Mouse (Mus musculus): ENCODE measurements around the gene Dkkl1. TPM values are rescaled to one million over a fixed set of nuclear protein-coding genes. Genes with fewer than 3 reads are reported as not detected.

The Dkkl1 gene
- total and polyA plus RNA-seq, 3 experiments, result 9.2 to 32.0 TPM; not detected in 1

DNA sequence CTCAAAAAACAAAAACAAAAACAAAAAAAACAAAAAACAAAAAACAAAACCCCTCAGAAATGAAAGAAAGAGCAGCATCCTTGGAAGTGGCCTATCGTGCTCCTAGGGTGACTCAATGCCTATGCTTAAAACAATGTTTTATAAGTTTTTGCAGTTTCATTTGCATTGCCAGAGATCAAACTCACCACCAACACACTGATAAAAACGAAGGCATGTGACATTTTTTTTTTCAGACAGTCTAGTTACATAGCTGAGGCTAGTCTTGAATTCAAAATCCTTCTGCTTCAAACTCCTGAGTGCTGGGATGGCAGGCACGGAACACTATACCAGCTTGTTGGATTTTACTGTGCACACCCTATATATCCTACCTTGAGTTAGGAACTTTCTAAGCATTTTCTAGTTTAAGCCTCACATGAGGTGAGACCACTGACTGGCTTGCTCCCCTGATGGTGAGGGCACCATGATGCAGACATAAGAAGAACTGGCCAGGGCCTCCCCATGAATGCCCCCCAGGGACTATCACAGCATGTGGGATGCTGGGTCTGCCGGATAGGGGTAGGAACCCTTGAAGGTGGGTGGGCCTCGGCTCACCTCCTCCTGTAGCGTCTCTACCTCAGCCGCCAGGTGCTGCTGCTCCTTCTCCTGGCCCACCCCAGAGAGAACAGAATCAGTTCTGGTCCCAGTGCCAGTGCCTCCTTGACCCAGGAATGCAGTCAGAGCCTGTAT is 19.2 kb downstream of the Dkkl1 start:
- no peaks in the 10 kb centered on the region for H3K9me3 ChIP-seq (replicated peaks; ENCODE audit: insufficient read depth, low read length)
- TF ChIP-seq E2F4 (IDR thresholded peaks at IDR 0.05; ENCODE audit: borderline replicate concordance, low read depth, low read length), result no peak
- TF ChIP-seq MAZ (IDR thresholded peaks at IDR 0.05; ENCODE audit: low read depth, low read length), result no peak
- TF ChIP-seq USF1 (IDR thresholded peaks at IDR 0.05; ENCODE audit: low read depth, low read length), result peak; percentile 68
- 0 out of 2 replicates have a peak, but pooled peaks have one; percentile 32 for TF ChIP-seq BHLHE40 (IDR thresholded peaks at IDR 0.05; ENCODE audit: borderline replicate concordance, low read depth, low read length)
- no peak for TF ChIP-seq TAL1 (IDR thresholded peaks at IDR 0.05; ENCODE audit: low read length)
- TF ChIP-seq ZNF384 (IDR thresholded peaks at IDR 0.05; ENCODE audit: low read depth, low read length), result peak; percentile 79
- no peak for TF ChIP-seq USF2 (IDR thresholded peaks at IDR 0.05; ENCODE audit: borderline replicate concordance in 1 of 2, insufficient read depth in 1 of 2, low read depth in 1 of 2, low read length in 2 of 2)
- TF ChIP-seq MXI1 (IDR thresholded peaks at IDR 0.05; ENCODE audit: low read depth, low read length), result 0 out of 2 replicates have a peak, but pooled peaks have one; percentile 11
- peak; percentile 40; the same call in 1 of the 2 replicates for TF ChIP-seq MAX (IDR thresholded peaks at IDR 0.05; ENCODE audit: low read length)
- no peak overlapping the region for H3K27ac ChIP-seq (ENCODE audit: control insufficient read depth, low read depth, low read length)
- H3K4me3 ChIP-seq (ENCODE audit: control insufficient read depth in 1 of 2, insufficient read depth in 1 of 2, low read depth in 2 of 2, low read length in 2 of 2), result no peak overlapping the region
- H3K27me3 ChIP-seq (ENCODE audit: control insufficient read depth in 1 of 2, insufficient read depth in 2 of 2, low read length in 2 of 2), result no peaks in the 10 kb centered on the region
- DNase-seq (ENCODE audit: low read depth, low spot score), result no peak
- no peaks in the 10 kb centered on the region for H3K79me2 ChIP-seq (ENCODE audit: control insufficient read depth, insufficient read depth, low read length, poor library complexity)
- H3K9ac ChIP-seq (ENCODE audit: control insufficient read depth, low read depth, low read length, poor library complexity, severe bottlenecking), result no peak overlapping the region
- H3K4me1 ChIP-seq (ENCODE audit: control insufficient read depth in 1 of 2, insufficient read depth in 2 of 2, low read length in 2 of 2), result peaks cover 26 to 41% of the 10 kb centered on the region in 2 experiments
- H3K36me3 ChIP-seq (ENCODE audit: control insufficient read depth in 1 of 2, insufficient read depth in 2 of 2, low read length in 2 of 2), result peaks cover 0 to 14% of the 10 kb centered on the region in 2 experiments; a peak in 2 of 4 replicates

DNA sequence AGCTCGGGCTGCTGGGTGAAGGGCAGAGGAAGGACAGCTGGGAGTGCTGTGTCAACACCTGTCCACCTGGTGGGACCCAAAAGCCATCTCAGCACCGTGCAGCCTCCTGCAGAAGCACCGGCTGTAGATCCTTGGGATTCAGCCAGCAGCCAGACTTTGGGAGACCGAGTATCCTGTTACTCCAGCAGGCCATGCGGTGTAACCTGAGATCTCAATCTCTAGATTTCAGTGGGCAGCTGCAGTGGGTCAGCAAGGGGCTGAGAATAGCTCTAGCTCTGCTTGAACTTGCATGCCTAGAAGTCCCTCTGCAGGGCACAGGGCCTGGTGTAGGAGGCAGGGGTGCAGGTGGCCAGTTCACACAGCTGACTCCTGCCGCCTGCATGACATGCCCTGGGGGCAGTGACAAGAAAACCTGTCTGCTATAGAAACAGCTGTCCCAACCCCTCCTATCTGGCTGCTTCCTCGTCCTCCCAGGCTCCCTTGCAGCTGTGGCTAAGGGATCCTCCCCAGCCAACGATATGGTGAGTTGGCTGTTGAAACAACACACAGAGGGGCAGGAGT is 20.1 kb downstream of the Dkkl1 start:
- Histone ChIP-seq H3K9me3 (replicated peaks; ENCODE audit: insufficient read depth, low read length) (no peaks in the 10 kb centered on the region), H3K4me1 (ENCODE audit: control insufficient read depth in 1 of 2, insufficient read depth in 2 of 2, low read length in 2 of 2) (peaks cover 26 to 41% of the 10 kb centered on the region in 2 experiments), H3K79me2 (ENCODE audit: control insufficient read depth, insufficient read depth, low read length, poor library complexity) (no peaks in the 10 kb centered on the region), H3K27ac (ENCODE audit: control insufficient read depth, low read depth, low read length) (no peak overlapping the region), H3K4me3 (ENCODE audit: control insufficient read depth in 1 of 2, insufficient read depth in 1 of 2, low read depth in 2 of 2, low read length in 2 of 2) (no peak overlapping the region), H3K27me3 (ENCODE audit: control insufficient read depth in 1 of 2, insufficient read depth in 2 of 2, low read length in 2 of 2) (no peaks in the 10 kb centered on the region), H3K9ac (ENCODE audit: control insufficient read depth, low read depth, low read length, poor library complexity, severe bottlenecking) (no peak overlapping the region), H3K36me3 (ENCODE audit: control insufficient read depth in 1 of 2, insufficient read depth in 2 of 2, low read length in 2 of 2) (peaks cover 0 to 14% of the 10 kb centered on the region in 2 experiments; a peak in 2 of 4 replicates)
- TF ChIP-seq EP300 (IDR thresholded peaks at IDR 0.05; ENCODE audit: low read depth in 1 of 2, low read length in 2 of 2) (peak in 1 of 2 experiments; percentile 21; a peak in 1 of 4 replicates), MXI1 (IDR thresholded peaks at IDR 0.05; ENCODE audit: low read depth, low read length) (0 out of 2 replicates have a peak, but pooled peaks have one; percentile 17), ETS1 (IDR thresholded peaks at IDR 0.05; ENCODE audit: low read depth, low read length) (peak; percentile 65), TCF12 (IDR thresholded peaks at IDR 0.05; ENCODE audit: low read depth, low read length) (peak; percentile 43; the same call in 1 of the 2 replicates), MEF2A (IDR thresholded peaks at IDR 0.05; ENCODE audit: extremely low read depth, insufficient replicate concordance, low read depth, low read length, poor library complexity, severe bottlenecking) (no peak)
- peak; percentile 64 for DNase-seq (ENCODE audit: low read depth, low spot score)
